Mouse (Mus musculus): ENCODE results near the gene Sgk2.
"Not testable (repeated sequence)": the region's sequence is repeated elsewhere in the genome, so short reads cannot be mapped to it uniquely, and the experiment has no call there.

Gene Sgk2

GRCm38 (mm10) chr2:163058981-163059380 lies 71.9 kb downstream of the Sgk2 start:
- DNase-seq (ENCODE audit: low read depth, low spot score): not testable (repeated sequence)

DNA sequence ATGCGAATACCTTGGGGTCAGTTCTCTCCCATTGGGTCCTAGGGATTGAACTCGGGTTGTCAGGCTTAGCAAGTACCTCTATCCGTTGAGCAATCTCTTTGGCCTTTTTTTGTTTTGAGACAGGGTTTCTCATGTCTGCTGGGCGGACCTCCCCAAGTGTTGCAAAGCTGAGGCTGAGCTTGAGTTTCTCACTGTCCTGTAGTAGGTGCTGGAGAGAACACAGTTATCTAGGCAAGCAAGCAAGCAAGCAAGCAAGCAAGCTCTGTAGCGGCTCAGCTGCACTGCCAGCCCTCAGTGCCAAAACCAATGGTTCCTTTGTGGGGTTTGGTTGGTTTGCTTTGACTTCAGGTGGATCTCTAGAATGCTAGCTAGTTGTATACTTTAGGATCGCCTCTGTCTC lies 73.5 kb downstream of the Sgk2 start:
- DNase-seq (ENCODE audit: low read depth, low spot score): no peak

GRCm38 (mm10) chr2:163061203-163062118 lies 74.3 kb downstream of the Sgk2 start:
- no peak for DNase-seq (ENCODE audit: low read depth, low spot score)

- DNase-seq (ENCODE audit: low read depth, low spot score): no peak
Observed at GRCm38 (mm10) chr2:163062119-163062508, 75.0 kb downstream of the Sgk2 start.
